Mouse (Mus musculus): ENCODE data around the gene Gm9837.

GRCm38 (mm10) chr11:53451361-53451760, 18.9 kb downstream of the Gm9837 start:
- TF ChIP-seq POLR2A (IDR thresholded peaks at IDR 0.05; ENCODE audit: insufficient read depth, low read depth, low read length) (no peak), CTCF (IDR thresholded peaks at IDR 0.05) (no peak), EP300 (IDR thresholded peaks at IDR 0.05; ENCODE audit: insufficient read depth, low read depth, low read length) (no peak)
